Mouse (Mus musculus) MEL (cell line): ENCODE data around the gene Fastk.

ENCODE experiments used
- CTCF ChIP-seq, 3 experiments: IDR thresholded peaks in 2 of 3; conservative IDR thresholded peaks in 1 of 3; 2 replicates each; pipeline ENCODE4 v1.5.1; 2011 to 2012; ENCODE audit warnings: low read length in 3 of 3, low read depth in 2 of 3, mild to moderate bottlenecking in 2 of 3, improper control_type of control experiment in 1 of 3, inconsistent platforms in 1 of 3, mixed read lengths in 1 of 3, moderate library complexity in 1 of 3; ENCODE audit not compliant: control insufficient read depth in 1 of 3, insufficient read depth in 1 of 3, poor library complexity in 1 of 3, severe bottlenecking in 1 of 3
- E2F4 ChIP-seq: IDR thresholded peaks from 2 replicates; pipeline ENCODE4 v1.6.1; 2011; ENCODE audit warnings: low read depth, low read length, improper control_type of control experiment, borderline replicate concordance
- ETS1 ChIP-seq: IDR thresholded peaks from 2 replicates; pipeline ENCODE4 v1.6.1; 2012; ENCODE audit warnings: low read depth, mild to moderate bottlenecking, inconsistent platforms, low read length, improper control_type of control experiment, moderate library complexity
- POLR2A ChIP-seq, 2 experiments: IDR thresholded peaks; 2 replicates each; pipeline ENCODE4 v1.6.1; 2011 to 2012; ENCODE audit warnings: low read length in 2 of 2, mild to moderate bottlenecking in 2 of 2, control low read depth in 1 of 2, improper control_type of control experiment in 1 of 2, low read depth in 1 of 2, moderate library complexity in 1 of 2; ENCODE audit not compliant: control insufficient read depth in 1 of 2, insufficient read depth in 1 of 2, poor library complexity in 1 of 2
- POLR2AphosphoS5 ChIP-seq: IDR thresholded peaks from 2 replicates; pipeline ENCODE4 v1.6.1; 2012; ENCODE audit warnings: low read depth, borderline replicate concordance, mild to moderate bottlenecking, inconsistent platforms, low read length, moderate library complexity, mixed read lengths
- ZKSCAN1 ChIP-seq: IDR thresholded peaks from 2 replicates; pipeline ENCODE4 v1.6.1; 2012; ENCODE audit warnings: low read depth, mild to moderate bottlenecking, inconsistent platforms, low read length, improper control_type of control experiment, moderate library complexity

DNA sequence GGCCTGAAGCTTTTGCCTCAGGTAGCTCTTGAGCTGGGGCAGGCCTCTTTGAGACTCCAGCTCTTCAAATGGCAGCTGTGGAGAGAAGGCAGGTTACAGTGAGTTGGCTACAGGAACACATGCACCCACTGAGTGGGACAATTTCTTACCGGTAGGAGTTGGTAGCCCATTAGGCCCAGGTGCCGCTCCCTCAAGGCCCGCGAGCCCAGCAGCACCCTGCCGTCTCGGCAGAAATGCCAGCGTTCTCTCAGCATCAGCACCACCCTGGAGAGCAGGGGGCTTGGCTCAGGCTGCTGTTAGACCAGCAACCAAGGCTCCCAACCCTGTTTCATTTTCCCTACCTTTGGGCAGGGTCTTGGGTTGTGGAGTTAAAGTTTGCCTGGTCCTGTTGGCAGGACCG, 3.9 kb downstream of the Fastk start:
- TF ChIP-seq POLR2AphosphoS5 (no peak), CTCF (IDR thresholded peaks at IDR 0.05 in 2 of 3, conservative IDR thresholded peaks at IDR 0.05 in 1 of 3; ENCODE audit: control insufficient read depth in 1 of 3, insufficient read depth in 1 of 3, low read depth in 2 of 3, low read length in 3 of 3, poor library complexity in 1 of 3, severe bottlenecking in 1 of 3) (no peak), POLR2A (IDR thresholded peaks at IDR 0.05; ENCODE audit: control insufficient read depth in 1 of 2, insufficient read depth in 1 of 2, low read depth in 1 of 2, low read length in 2 of 2, poor library complexity in 1 of 2) (no peak), E2F4 (no peak), ETS1 (no peak), ZKSCAN1 (no peak)
